Comparison of ENCODE assay signal across 9 mouse cellular contexts in genomic region chr16:25041855-25042529, GRCm38 (mm10).
DNase-seq lines count a peak whose midpoint lies in the region; ATAC-seq and TF ChIP-seq lines count a peak whose summit lies in the region.
"Had no signal": no experiment of that assay in that cellular context is flagged by ENCODE, and none has a peak within 500 bp of the region (broad histone marks: within the 10 kb centered on the region; RNA-seq: fewer than 3 reads in every experiment).

No protein-coding gene starts in this region.

- peak overlapping the region; percentile 32; the same call in 1 of the 2 replicates for H3K4me2 ChIP-seq in kidney, embryonic 14.5 days (replicated peaks; ENCODE audit: low read depth, low read length)
- H3K4me2 ChIP-seq in limb, embryonic 14.5 days (replicated peaks; ENCODE audit: low read depth, low read length, severe bottlenecking): no peak overlapping the region; the same call in 1 of the 2 replicates

- peak; percentile 83 for ATAC-seq in kidney, embryonic 14.5 days (ENCODE audit: low FRiP score, low TSS enrichment)
- peak; percentile 59 for ATAC-seq in limb, embryonic 14.5 days (ENCODE audit: low FRiP score, low read depth)

- WGBS in kidney, embryonic 14.5 days: 29% methylated on average over 5 of the region's 5 CpGs
- WGBS in limb, embryonic 14.5 days: 22% methylated on average over 5 of the region's 5 CpGs

- peak overlapping the region; percentile 78 for H3K27ac ChIP-seq in kidney, embryonic 14.5 days (ENCODE audit: low read depth, low read length)
- peak overlapping the region; percentile 64 for H3K27ac ChIP-seq in brown adipose tissue, adult 24 weeks (replicated peaks; ENCODE audit: low read depth, low read length)
- peak overlapping the region; percentile 82 for H3K27ac ChIP-seq in limb, embryonic 14.5 days (replicated peaks; ENCODE audit: low read depth, low read length)

- TF ChIP-seq POLR2A in limb, embryonic 14.5 days (IDR thresholded peaks at IDR 0.05; ENCODE audit: borderline replicate concordance, extremely low read depth, insufficient read depth, insufficient read length): no peak

- H3K9ac ChIP-seq in kidney, embryonic 14.5 days (ENCODE audit: low read depth, low read length): peak overlapping the region; percentile 28; the same call in 1 of the 2 replicates
- 0 out of 2 replicates have a peak overlapping the region, but pooled peaks have one; percentile 28 for H3K9ac ChIP-seq in limb, embryonic 14.5 days (ENCODE audit: low read depth, low read length, severe bottlenecking)

- peaks cover 16% of the 10 kb centered on the region for H3K4me1 ChIP-seq in kidney, embryonic 14.5 days (ENCODE audit: control insufficient read depth, insufficient read depth, low read length)
- 0 out of 2 replicates have a peak, but pooled peaks cover 2% of the 10 kb centered on the region for H3K4me1 ChIP-seq in brown adipose tissue, adult 24 weeks (ENCODE audit: control insufficient read depth, insufficient read depth, insufficient read length, low read length)
- peaks cover 41% of the 10 kb centered on the region for H3K4me1 ChIP-seq in limb, embryonic 14.5 days (ENCODE audit: control insufficient read depth, insufficient read depth, low read length)

- no peaks in the 10 kb centered on the region for H3K36me3 ChIP-seq in kidney, embryonic 14.5 days (ENCODE audit: control insufficient read depth, insufficient read depth, low read length)
- no peaks in the 10 kb centered on the region for H3K36me3 ChIP-seq in limb, embryonic 14.5 days (ENCODE audit: control insufficient read depth, insufficient read depth, low read length)

- no peaks in the 10 kb centered on the region for H3K27me3 ChIP-seq in kidney, embryonic 14.5 days (ENCODE audit: control insufficient read depth, insufficient read depth, low read length)
- no peaks in the 10 kb centered on the region for H3K27me3 ChIP-seq in limb, embryonic 14.5 days (ENCODE audit: control insufficient read depth, insufficient read depth, low read length)

- no peak for DNase-seq in kidney, postnatal 25 days
- DNase-seq in ES-CJ7 (ENCODE audit: low read depth, low spot score): peak; percentile 68
- DNase-seq in limb, embryonic 14.5 days (ENCODE audit: low spot score): peak; percentile 58
- no peak for DNase-seq in spleen, postnatal 36 days (ENCODE audit: low spot score in 2 of 2)
- no peak for DNase-seq in gastrocnemius, postnatal 25 days
- DNase-seq in spleen, adult 18-20 months: no peak
- DNase-seq: thymus, adult 18-20 months had no signal

- H3K9me3 ChIP-seq in kidney, embryonic 14.5 days (ENCODE audit: control insufficient read depth, low read length): no peaks in the 10 kb centered on the region
- no peaks in the 10 kb centered on the region for H3K9me3 ChIP-seq in limb, embryonic 14.5 days (ENCODE audit: control insufficient read depth, low read length)

- H3K4me3 ChIP-seq in kidney, embryonic 14.5 days (ENCODE audit: low read length): no peak overlapping the region
- H3K4me3 ChIP-seq in brown adipose tissue, adult 24 weeks (ENCODE audit: insufficient read depth, low read depth, low read length): no peak overlapping the region
- H3K4me3 ChIP-seq in limb, embryonic 14.5 days (replicated peaks; ENCODE audit: low read length): no peak overlapping the region

Comparison
In these comparisons a context has a peak if more than half of its experiments do, and no peak if none do; other contexts are left out.
1. DNase-seq: peak in ES-CJ7 (single experiment) and limb, embryonic 14.5 days (single experiment); none in kidney, postnatal 25 days (0 of 2), spleen, postnatal 36 days (0 of 2), gastrocnemius, postnatal 25 days (single experiment) and spleen, adult 18-20 months (0 of 2).
2. Peak in every context shown above with its lines, with median percentiles within 50 percentile points of each other: H3K27ac ChIP-seq.